Mouse (Mus musculus) hindbrain, postnatal 0 days (tissue): ENCODE measurements around the gene Galt. TPM values are rescaled to one million over a fixed set of nuclear protein-coding genes. Genes with fewer than 3 reads are reported as not detected.

Experiments
- ATAC-seq: fragments of 200-750 bp; cut with Nextera tagmentation; 2 replicates; pipeline ENCODE4 v1.8.0; 2017; ENCODE audit warnings: mild to moderate bottlenecking, moderate TSS enrichment, moderate library complexity
- DNase-seq: peaks from one replicate; pipeline ENCODE4 v3.0.0-alpha.2; 2015; ENCODE audit warnings: low spot score
- H3K27ac ChIP-seq: fragments of 300-500 bp; sonication (generic); 2 replicates; pipeline ENCODE4 v1.5.1; 2014; ENCODE audit warnings: mild to moderate bottlenecking
- H3K27me3 ChIP-seq: fragments of 300-500 bp; sonication (generic); 2 replicates; pipeline ENCODE4 v1.6.1; 2014; ENCODE audit warnings: low read length, mixed read lengths; ENCODE audit not compliant: insufficient read depth
- H3K36me3 ChIP-seq: fragments of 300-500 bp; sonication (generic); 2 replicates; pipeline ENCODE4 v1.6.1; 2014; ENCODE audit warnings: low read length, mixed read lengths; ENCODE audit not compliant: insufficient read depth
- H3K4me1 ChIP-seq: fragments of 300-500 bp; sonication (generic); 2 replicates; pipeline ENCODE4 v1.6.1; 2014; ENCODE audit warnings: antibody characterized with exemption, low read length, mixed read lengths; ENCODE audit not compliant: insufficient read depth
- H3K4me2 ChIP-seq: fragments of 300-500 bp; sonication (generic); 2 replicates; pipeline ENCODE4 v1.6.1; 2014; ENCODE audit warnings: low read depth, mild to moderate bottlenecking, low read length, moderate library complexity, mixed read lengths
- H3K4me3 ChIP-seq: fragments of 300-500 bp; sonication (generic); 2 replicates; pipeline ENCODE4 v1.5.1; 2014; ENCODE audit warnings: low read length
- H3K9ac ChIP-seq: fragments of 300-500 bp; sonication (generic); replicated peaks from 2 replicates; pipeline ENCODE4 v1.6.1; 2014; ENCODE audit warnings: mild to moderate bottlenecking, low read length, moderate library complexity, mixed read lengths
- H3K9me3 ChIP-seq: fragments of 300-500 bp; sonication (generic); 2 replicates; pipeline ENCODE4 v1.6.1; 2016; ENCODE audit warnings: low read length, mixed read lengths
- CTCF ChIP-seq: IDR thresholded peaks from 2 replicates; pipeline ENCODE4 v1.5.1; 2016; ENCODE audit warnings: antibody characterized with exemption, control low read depth, low read depth
- WGBS: fragments of 180-500 bp; shearing (Covaris S2); extraction: QIAGEN DNeasy Blood & Tissue Kit; methylation state at CpG from one replicate; pipeline ENCODE4 v1.1.7; 2014; 5-methylcytosine and 5-hydroxymethylcytosine counted together
- polyA plus RNA-seq: library from polyadenylated mRNA; unstranded; fragments of >200 nt; fragmentation: Nextera tagmentation; extraction: Ambion mirVana; gene quantifications from 2 replicates; pipeline ENCODE4 v1.2.1, GENCODE M21; 2015
- total RNA-seq: library from RNA; depleted of rRNA; stranded (reverse); fragments of >200 nt; gene quantifications from 2 replicates; pipeline ENCODE4 v1.2.3, GENCODE M21; 2014

The Galt gene
- total and polyA plus RNA-seq, 2 experiments from 2014 or later, result 55.9 to 87.8 TPM

- DNase-seq (peak; percentile 69), ATAC-seq (peak; percentile 79)
- WGBS, result under 1% methylated on average over 48 of the region's 48 CpGs
- Histone ChIP-seq H3K9me3 (no peaks in the 10 kb centered on the region), H3K36me3 (0 out of 2 replicates have a peak, but pooled peaks cover 10% of the 10 kb centered on the region), H3K27me3 (no peaks in the 10 kb centered on the region), H3K4me1 (no peaks in the 10 kb centered on the region), H3K9ac (peak overlapping the region; percentile 69), H3K4me2 (peak overlapping the region; percentile 76), H3K27ac (peak overlapping the region; percentile 88), H3K4me3 (peak overlapping the region; percentile 57)
- TF ChIP-seq CTCF, result peak; percentile 35; the same call in 1 of the 2 replicates
These were observed 14.5 kb upstream of the Galt start for GRCm38 (mm10) chr4:41740380-41741157.

DNA sequence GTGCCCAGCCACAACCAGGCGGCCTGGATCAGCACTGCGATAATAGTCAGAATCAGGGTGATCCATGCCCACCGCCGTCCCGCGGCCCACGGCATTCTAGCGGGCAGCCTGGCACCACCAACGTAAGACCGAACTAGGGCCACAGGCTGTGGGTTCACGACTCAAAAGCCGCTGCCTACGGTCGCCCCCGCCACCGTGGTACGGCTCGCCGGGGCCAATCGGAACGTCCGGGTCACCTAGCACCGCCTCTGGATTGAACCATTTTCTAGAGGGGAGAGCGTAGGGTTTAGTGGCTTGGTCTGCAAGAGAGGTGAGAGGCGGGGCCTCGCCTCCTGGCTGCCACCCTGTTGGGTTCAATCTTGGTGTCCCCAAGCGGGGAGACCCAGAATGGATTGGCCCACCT lies 13.9 kb upstream of the Galt start:
- TF ChIP-seq CTCF, result no peak; the same call in 1 of the 2 replicates
- Histone ChIP-seq H3K4me3 (peak overlapping the region; percentile 57), H3K9me3 (no peaks in the 10 kb centered on the region), H3K27me3 (no peaks in the 10 kb centered on the region), H3K27ac (peak overlapping the region; percentile 88), H3K36me3 (0 out of 2 replicates have a peak, but pooled peaks cover 10% of the 10 kb centered on the region), H3K4me2 (peak overlapping the region; percentile 76), H3K4me1 (no peaks in the 10 kb centered on the region), H3K9ac (peak overlapping the region; percentile 69)
- under 1% methylated on average over 27 of the region's 27 CpGs for WGBS
- ATAC-seq, result peak; percentile 96
- peak; percentile 97 for DNase-seq

GRCm38 (mm10) chr4:41744131-41744530 lies 10.9 kb upstream of the Galt start:
- Histone ChIP-seq H3K4me3 (no peak overlapping the region), H3K27ac (no peak overlapping the region), H3K27me3 (no peaks in the 10 kb centered on the region), H3K4me1 (no peaks in the 10 kb centered on the region), H3K36me3 (0 out of 2 replicates have a peak, but pooled peaks cover 1% of the 10 kb centered on the region), H3K9me3 (0 out of 2 replicates have a peak, but pooled peaks cover 4% of the 10 kb centered on the region), H3K4me2 (no peak overlapping the region), H3K9ac (no peak overlapping the region)
- TF ChIP-seq CTCF, result no peak
- DNase-seq, result no peak
- WGBS, result 75% methylated on average over 2 of the region's 2 CpGs
- ATAC-seq, result no peak

- Histone ChIP-seq H3K27me3 (no peaks in the 10 kb centered on the region), H3K4me3 (no peak overlapping the region), H3K9me3 (0 out of 2 replicates have a peak, but pooled peaks cover 4% of the 10 kb centered on the region), H3K36me3 (no peaks in the 10 kb centered on the region), H3K4me1 (no peaks in the 10 kb centered on the region), H3K27ac (no peak overlapping the region), H3K9ac (no peak overlapping the region), H3K4me2 (no peak overlapping the region)
- TF ChIP-seq CTCF, result no peak
- ATAC-seq, result no peak
- DNase-seq, result no peak
- 77% methylated on average over 1 of the region's 1 CpGs for WGBS
These were observed 10.0 kb upstream of the Galt start for GRCm38 (mm10) chr4:41745021-41745420.

DNA sequence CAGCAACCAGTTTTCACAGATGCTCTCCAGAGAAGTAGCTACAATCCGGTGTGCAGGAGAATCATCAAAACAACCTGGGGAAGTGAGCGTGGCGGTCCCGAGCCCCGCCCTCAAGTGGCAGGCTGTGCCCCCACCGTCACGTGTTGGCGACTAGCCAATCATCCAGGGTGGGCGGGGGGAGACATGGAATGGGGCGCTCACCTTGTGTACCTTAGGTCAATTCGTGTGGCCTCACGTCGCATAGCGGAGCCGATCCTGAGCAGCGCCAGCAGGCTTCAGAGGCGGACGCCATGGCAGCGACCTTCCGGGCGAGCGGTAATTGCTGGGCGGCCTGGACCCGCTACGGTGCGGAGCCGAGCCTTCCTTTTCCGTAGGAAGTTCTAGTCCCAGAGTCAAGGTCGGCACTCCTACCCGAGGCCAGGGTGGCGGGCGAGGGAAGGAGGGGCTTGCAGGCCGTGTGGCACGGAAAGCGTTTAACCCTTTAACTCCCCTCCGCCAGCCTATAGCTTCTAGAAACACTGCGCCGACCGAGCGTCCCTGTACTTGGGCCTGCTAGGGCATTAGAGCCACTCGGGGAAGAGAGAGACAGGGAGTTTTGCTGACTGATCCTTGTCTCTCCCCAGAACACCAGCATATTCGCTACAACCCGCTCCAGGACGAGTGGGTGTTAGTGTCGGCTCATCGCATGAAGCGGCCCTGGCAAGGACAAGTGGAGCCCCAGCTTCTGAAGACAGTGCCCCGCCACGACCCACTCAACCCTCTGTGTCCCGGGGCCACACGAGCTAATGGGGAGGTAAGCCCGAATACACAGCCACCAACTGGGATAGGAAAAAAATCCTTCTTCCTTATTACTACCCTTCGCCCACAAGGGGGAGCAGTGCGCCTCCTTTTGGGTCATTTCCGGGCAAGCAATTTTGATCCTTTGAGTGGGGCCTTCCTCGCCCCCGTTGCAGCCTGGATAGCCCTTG lies 594 bp downstream of the Galt start, which contains the start of gene Sigmar1:
Gene Sigmar1, minus strand, starts transcription at position 820 of the 968 bp plus-strand sequence.
- peak within 1 kb of the TSS; percentile 76 for H3K4me3 ChIP-seq
- no peaks in the 10 kb centered on the region for H3K9me3 ChIP-seq
- H3K27me3 ChIP-seq, result no peaks in the 10 kb centered on the region
- peak within 1 kb of the TSS; percentile 72 for H3K9ac ChIP-seq
- peaks cover 13% of the 10 kb centered on the region for H3K4me1 ChIP-seq
- DNase-seq (peak; percentile 89), ATAC-seq (peak; percentile 75)
- peak; percentile 91 for TF ChIP-seq CTCF
- peak within 1 kb of the TSS; percentile 95 for H3K4me2 ChIP-seq
- WGBS, result under 1% methylated on average over 57 of the region's 57 CpGs
- H3K36me3 ChIP-seq, result no peaks in the 10 kb centered on the region
- peak within 1 kb of the TSS; percentile 90 for H3K27ac ChIP-seq

- Histone ChIP-seq H3K4me2 (peak overlapping the region; percentile 95), H3K36me3 (no peaks in the 10 kb centered on the region), H3K9me3 (no peaks in the 10 kb centered on the region), H3K27me3 (no peaks in the 10 kb centered on the region), H3K27ac (no peak overlapping the region), H3K4me1 (peaks cover 21% of the 10 kb centered on the region), H3K4me3 (peak overlapping the region; percentile 76), H3K9ac (peak overlapping the region; percentile 48; the same call in 1 of the 2 replicates)
- no peak for TF ChIP-seq CTCF
- ATAC-seq (no peak), DNase-seq (no peak)
- 78% methylated on average over 8 of the region's 8 CpGs for WGBS
These were observed 1.4 kb downstream of the Galt start for GRCm38 (mm10) chr4:41756440-41756839.
